Mouse (Mus musculus): ENCODE measurements at regions not wholly inside any gene's neighbourhood (a gene's known extent, or its start where the extent isn't known, plus 50 kb on each side); places are given as distances from the start of the nearest gene placed in this dataset.

DNA sequence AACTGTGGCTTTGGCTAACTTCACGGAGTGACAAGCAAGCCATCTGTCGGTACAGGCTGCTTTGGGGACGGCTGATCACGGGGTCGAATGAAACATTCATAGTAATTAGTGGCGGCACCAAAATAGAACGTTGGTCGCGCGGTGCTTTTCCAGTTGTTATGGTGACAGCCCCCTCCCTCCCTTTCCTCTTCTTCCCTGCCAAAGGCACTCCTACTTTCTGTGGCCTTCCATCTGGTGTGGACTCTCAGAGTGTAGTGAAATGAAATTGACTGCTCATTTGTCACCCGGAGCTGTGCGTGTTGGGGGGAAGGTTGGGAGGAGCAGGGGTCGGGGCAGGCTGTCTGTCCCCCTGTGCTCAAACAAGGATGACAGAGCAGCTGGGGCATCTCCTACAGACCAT is 153.5 kb downstream of the Ddx11 start:
- TF ChIP-seq ZNF384 (IDR thresholded peaks at IDR 0.05; ENCODE audit: low read depth, low read length) (no peak), CHD2 (IDR thresholded peaks at IDR 0.05; ENCODE audit: low read depth, low read length) (no peak), ZC3H11A (IDR thresholded peaks at IDR 0.05; ENCODE audit: borderline replicate concordance, low read depth, low read length) (no peak)
